Mouse (Mus musculus): ENCODE data around the gene Irf9. TPM values are rescaled to one million over a fixed set of nuclear protein-coding genes. Genes with fewer than 3 reads are reported as not detected.

Irf9 gene
- 36.9 and 39.9 TPM in 2 replicates for polyA plus RNA-seq (2012; rRNA removed)

DNA sequence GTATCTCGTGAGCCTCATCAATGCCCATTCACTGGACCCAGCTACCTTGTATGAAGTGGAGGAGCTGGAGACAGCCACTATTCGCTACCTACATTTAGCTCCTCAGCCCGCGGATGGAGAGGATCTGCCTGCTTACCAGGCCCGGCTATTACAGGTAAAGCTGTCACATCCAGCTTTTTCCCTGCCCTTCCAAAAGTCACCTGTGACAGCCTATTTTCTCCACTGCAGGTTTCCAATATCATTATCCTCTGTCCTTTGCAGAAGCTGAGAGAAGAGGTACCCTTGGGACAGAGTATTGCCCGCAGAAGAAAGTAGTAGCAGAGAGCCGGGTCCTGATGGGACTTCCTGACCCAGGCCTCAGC, at the start of gene Irf9:
TSS of gene Irf9 (plus strand) at position 301 of the 362 bp plus-strand sequence.
- Histone ChIP-seq H3K36me3 (ENCODE audit: control insufficient read depth, insufficient read depth, low read length) (peaks cover 4% of the 10 kb centered on the region; the same call in 1 of the 2 replicates), H3K4me1 (ENCODE audit: control insufficient read depth, insufficient read depth, low read length) (peaks cover 6% of the 10 kb centered on the region; the same call in 1 of the 2 replicates), H3K4me3 (ENCODE audit: insufficient read depth, low read depth, low read length) (peak within 1 kb of the TSS; percentile 68), H3K27me3 (replicated peaks; ENCODE audit: control insufficient read depth, insufficient read depth, low read length) (no peaks in the 10 kb centered on the region), H3K27ac (ENCODE audit: insufficient read depth, low read depth, low read length) (peak within 1 kb of the TSS; percentile 97)
- DNase-seq = no peak
- WGBS = 62% methylated on average over 7 of the region's 7 CpGs
- TF ChIP-seq POLR2A (IDR thresholded peaks at IDR 0.05; ENCODE audit: low read depth, low read length) (no peak), CTCF (conservative IDR thresholded peaks at IDR 0.05; ENCODE audit: insufficient read depth, insufficient read length, low read depth, low read length) (no peak)

DNA sequence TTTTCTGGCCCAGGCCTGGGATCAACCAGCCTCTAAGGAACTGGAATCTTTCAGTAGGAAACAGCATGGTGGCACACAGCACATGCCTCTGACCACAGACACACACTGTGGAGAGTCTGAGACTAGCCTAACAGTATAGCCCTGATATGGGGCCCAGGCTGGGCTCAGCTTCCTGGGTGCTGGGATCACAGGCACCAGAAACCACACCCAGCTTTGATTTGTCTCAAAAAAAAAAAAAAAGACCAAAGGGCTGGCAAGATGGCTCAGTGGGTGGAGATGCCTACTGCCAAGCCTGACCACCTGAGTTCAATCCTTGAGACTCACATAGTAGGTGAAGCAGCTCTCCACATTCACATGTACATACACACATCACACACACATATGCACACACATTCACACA, 48.7 kb upstream of the Irf9 start:
- no peak for DNase-seq
- no peak overlapping the region for H3K27ac ChIP-seq (ENCODE audit: insufficient read depth, low read depth, low read length)
- H3K36me3 ChIP-seq (ENCODE audit: control insufficient read depth, insufficient read depth, low read length) = no peaks in the 10 kb centered on the region
- peaks cover 4% of the 10 kb centered on the region for H3K4me1 ChIP-seq (ENCODE audit: control insufficient read depth, insufficient read depth, low read length)
- no peak for TF ChIP-seq POLR2A (IDR thresholded peaks at IDR 0.05; ENCODE audit: low read depth, low read length)
- no peak for TF ChIP-seq CTCF (conservative IDR thresholded peaks at IDR 0.05; ENCODE audit: insufficient read depth, insufficient read length, low read depth, low read length)
- H3K4me3 ChIP-seq (ENCODE audit: insufficient read depth, low read depth, low read length) = no peak overlapping the region
- no peaks in the 10 kb centered on the region for H3K27me3 ChIP-seq (replicated peaks; ENCODE audit: control insufficient read depth, insufficient read depth, low read length)

DNA sequence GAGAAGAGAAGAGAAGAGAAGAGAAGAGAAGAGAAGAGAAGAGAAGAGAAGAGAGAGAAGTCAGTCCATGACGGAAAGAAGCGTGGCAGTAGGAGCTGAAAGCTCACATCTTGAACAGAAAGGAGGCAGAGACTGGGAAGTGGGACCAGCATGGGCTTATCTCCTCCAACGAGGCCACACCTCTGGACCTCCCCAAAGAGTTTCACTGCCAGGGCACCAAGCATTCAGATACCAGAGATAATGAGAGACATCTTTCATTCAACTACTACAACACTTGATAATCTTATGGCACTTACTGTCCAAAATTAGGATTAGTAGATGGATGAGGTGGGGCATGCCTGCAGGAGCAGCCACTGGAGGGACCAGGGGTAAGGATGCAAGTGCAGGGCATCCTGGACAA, 47.6 kb upstream of the Irf9 start:
- H3K36me3 ChIP-seq (ENCODE audit: control insufficient read depth, insufficient read depth, low read length) = no peaks in the 10 kb centered on the region
- no peaks in the 10 kb centered on the region for H3K27me3 ChIP-seq (replicated peaks; ENCODE audit: control insufficient read depth, insufficient read depth, low read length)
- no peak for DNase-seq
- no peak overlapping the region for H3K27ac ChIP-seq (ENCODE audit: insufficient read depth, low read depth, low read length)
- H3K4me1 ChIP-seq (ENCODE audit: control insufficient read depth, insufficient read depth, low read length) = peaks cover 4% of the 10 kb centered on the region
- TF ChIP-seq POLR2A (IDR thresholded peaks at IDR 0.05; ENCODE audit: low read depth, low read length) (no peak), CTCF (conservative IDR thresholded peaks at IDR 0.05; ENCODE audit: insufficient read depth, insufficient read length, low read depth, low read length) (no peak)
- 87% methylated on average over 3 of the region's 3 CpGs for WGBS
- H3K4me3 ChIP-seq (ENCODE audit: insufficient read depth, low read depth, low read length) = no peak overlapping the region

DNA sequence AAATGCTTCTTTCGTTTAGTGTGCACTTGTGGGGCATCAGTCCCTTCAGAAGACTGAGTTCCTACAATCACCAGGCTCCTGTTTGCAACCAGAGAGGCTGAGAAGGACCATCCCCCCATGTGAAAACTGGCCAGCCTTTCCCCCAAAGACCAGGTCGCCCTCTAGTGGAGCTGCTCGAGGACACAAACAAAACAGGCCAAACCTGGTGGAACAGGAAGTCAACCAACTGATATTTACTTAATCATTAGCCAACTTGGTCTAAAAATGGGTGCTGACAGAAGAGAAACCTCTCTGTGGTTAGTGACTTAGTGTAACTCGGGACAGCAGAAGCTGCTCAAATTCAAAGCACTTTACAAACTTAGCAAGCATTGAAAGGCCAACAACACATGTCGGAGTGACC, 46.4 kb upstream of the Irf9 start:
- H3K4me3 ChIP-seq (ENCODE audit: insufficient read depth, low read depth, low read length) = no peak overlapping the region
- peak; percentile 93 for DNase-seq
- no peaks in the 10 kb centered on the region for H3K36me3 ChIP-seq (ENCODE audit: control insufficient read depth, insufficient read depth, low read length)
- WGBS = 11% methylated on average over 5 of the region's 5 CpGs
- H3K27ac ChIP-seq (ENCODE audit: insufficient read depth, low read depth, low read length) = peak overlapping the region; percentile 91
- TF ChIP-seq CTCF (conservative IDR thresholded peaks at IDR 0.05; ENCODE audit: insufficient read depth, insufficient read length, low read depth, low read length) = peak; percentile 96
- no peak for TF ChIP-seq POLR2A (IDR thresholded peaks at IDR 0.05; ENCODE audit: low read depth, low read length)
- no peaks in the 10 kb centered on the region for H3K27me3 ChIP-seq (replicated peaks; ENCODE audit: control insufficient read depth, insufficient read depth, low read length)
- H3K4me1 ChIP-seq (ENCODE audit: control insufficient read depth, insufficient read depth, low read length) = peaks cover 12% of the 10 kb centered on the region

DNA sequence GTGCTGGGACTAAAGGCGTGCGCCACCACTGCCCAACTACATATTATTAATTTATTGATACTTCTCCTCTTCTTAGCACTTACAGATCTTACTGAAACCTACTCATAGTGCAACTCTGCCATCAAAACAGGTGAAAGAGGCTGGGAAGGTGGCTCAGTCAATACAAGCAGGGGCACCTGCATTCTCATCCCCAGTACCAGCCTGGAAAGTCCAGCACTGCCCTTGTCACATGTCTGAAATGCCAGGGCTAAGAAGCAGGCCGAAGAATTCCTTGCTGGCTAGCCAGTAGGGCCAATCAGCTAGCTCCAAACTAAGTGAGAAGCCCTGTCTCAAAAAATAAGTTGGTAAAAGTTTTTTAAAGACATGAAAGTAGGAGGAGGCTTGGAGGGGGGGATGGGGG, 45.8 kb upstream of the Irf9 start:
- peak; percentile 54 for DNase-seq
- no peak overlapping the region for H3K4me3 ChIP-seq (ENCODE audit: insufficient read depth, low read depth, low read length)
- TF ChIP-seq POLR2A (IDR thresholded peaks at IDR 0.05; ENCODE audit: low read depth, low read length) (no peak), CTCF (conservative IDR thresholded peaks at IDR 0.05; ENCODE audit: insufficient read depth, insufficient read length, low read depth, low read length) (no peak)
- 74% methylated on average over 3 of the region's 3 CpGs for WGBS
- peak overlapping the region; percentile 91 for H3K27ac ChIP-seq (ENCODE audit: insufficient read depth, low read depth, low read length)
- peaks cover 12% of the 10 kb centered on the region for H3K4me1 ChIP-seq (ENCODE audit: control insufficient read depth, insufficient read depth, low read length)
- H3K36me3 ChIP-seq (ENCODE audit: control insufficient read depth, insufficient read depth, low read length) = no peaks in the 10 kb centered on the region
- no peaks in the 10 kb centered on the region for H3K27me3 ChIP-seq (replicated peaks; ENCODE audit: control insufficient read depth, insufficient read depth, low read length)

DNA sequence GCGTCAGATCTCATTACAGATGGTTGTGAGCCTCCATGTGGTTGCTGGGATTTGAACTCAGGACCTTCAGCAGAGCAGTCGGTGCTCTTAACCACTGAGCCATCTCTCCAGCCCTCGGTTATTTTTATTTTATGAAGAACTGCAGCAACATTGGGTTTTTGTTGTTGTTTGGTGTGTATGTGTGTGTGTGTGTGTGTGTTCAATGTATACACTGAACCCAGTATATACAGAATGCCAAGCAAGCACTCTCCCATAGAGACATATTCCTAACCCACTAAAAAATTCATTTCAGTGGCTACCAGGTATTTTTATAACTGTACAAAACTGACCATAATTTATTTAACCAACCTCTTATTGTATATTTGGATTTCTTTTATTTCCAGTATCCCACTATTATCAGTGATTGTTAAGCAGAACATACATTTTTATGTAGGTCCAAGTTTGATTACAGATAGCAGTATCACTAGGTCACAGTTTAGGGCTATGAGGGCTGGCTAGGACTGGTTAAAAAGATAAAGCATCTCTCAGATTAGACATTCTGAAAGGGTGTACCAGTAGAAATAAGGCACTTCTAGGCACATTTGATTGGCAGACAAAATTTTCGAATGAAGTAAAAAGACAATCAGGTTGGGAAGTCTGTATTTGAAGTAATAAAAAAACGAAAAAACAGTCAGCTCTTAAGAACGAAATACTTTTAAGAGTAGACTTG, 44.5 kb upstream of the Irf9 start:
- WGBS = 50% methylated on average over 6 of the region's 6 CpGs
- Histone ChIP-seq H3K27ac (ENCODE audit: insufficient read depth, low read depth, low read length) (no peak overlapping the region), H3K27me3 (replicated peaks; ENCODE audit: control insufficient read depth, insufficient read depth, low read length) (no peaks in the 10 kb centered on the region), H3K4me1 (ENCODE audit: control insufficient read depth, insufficient read depth, low read length) (peaks cover 12% of the 10 kb centered on the region), H3K4me3 (ENCODE audit: insufficient read depth, low read depth, low read length) (no peak overlapping the region), H3K36me3 (ENCODE audit: control insufficient read depth, insufficient read depth, low read length) (no peaks in the 10 kb centered on the region; the same call in 1 of the 2 replicates)
- no peak for DNase-seq
- TF ChIP-seq POLR2A (IDR thresholded peaks at IDR 0.05; ENCODE audit: low read depth, low read length) (no peak), CTCF (conservative IDR thresholded peaks at IDR 0.05; ENCODE audit: insufficient read depth, insufficient read length, low read depth, low read length) (no peak)

DNA sequence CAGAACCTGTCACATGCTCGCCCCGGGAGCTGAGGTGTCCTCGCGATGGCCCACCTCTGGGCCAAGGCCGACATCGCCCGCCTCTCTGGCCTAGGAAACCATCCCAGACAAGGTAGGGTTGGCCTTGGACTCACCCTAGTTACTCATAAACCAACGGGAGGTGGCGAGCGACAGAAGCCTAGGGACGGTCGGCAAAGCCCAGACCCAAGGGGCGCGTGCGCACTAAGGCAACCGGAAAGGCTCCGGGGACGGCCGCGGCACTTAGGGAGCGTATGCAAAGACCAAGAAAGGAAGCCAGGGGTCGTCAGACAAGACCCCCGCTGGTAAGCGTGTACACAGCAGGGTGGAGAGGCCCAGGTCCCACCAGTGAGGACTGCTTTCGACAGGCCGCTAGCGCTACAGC, 43.6 kb upstream of the Irf9 start, which contains the start of gene Dcaf11:
TSS of gene Dcaf11 (plus strand) at position 208 of the 403 bp plus-strand sequence.
- no peaks in the 10 kb centered on the region for H3K27me3 ChIP-seq (replicated peaks; ENCODE audit: control insufficient read depth, insufficient read depth, low read length)
- H3K4me1 ChIP-seq (ENCODE audit: control insufficient read depth, insufficient read depth, low read length) = peaks cover 12% of the 10 kb centered on the region
- TF ChIP-seq CTCF (conservative IDR thresholded peaks at IDR 0.05; ENCODE audit: insufficient read depth, insufficient read length, low read depth, low read length) = 0 out of 2 replicates have a peak, but pooled peaks have one; percentile 8
- peak; percentile 91 for TF ChIP-seq POLR2A (IDR thresholded peaks at IDR 0.05; ENCODE audit: low read depth, low read length)
- peak; percentile 97 for DNase-seq
- WGBS = under 1% methylated on average over 27 of the region's 27 CpGs
- peak within 1 kb of the TSS; percentile 98 for H3K27ac ChIP-seq (ENCODE audit: insufficient read depth, low read depth, low read length)
- peak within 1 kb of the TSS; percentile 79 for H3K4me3 ChIP-seq (ENCODE audit: insufficient read depth, low read depth, low read length)
- no peaks in the 10 kb centered on the region; the same call in 1 of the 2 replicates for H3K36me3 ChIP-seq (ENCODE audit: control insufficient read depth, insufficient read depth, low read length)
